15 mouse cellular contexts compared by ENCODE assay signal in genomic region chr7:143178831-143179230, GRCm38 (mm10).
DNase-seq lines count a peak whose midpoint lies in the region; ATAC-seq lines count a peak whose summit lies in the region.
"Had no signal": no experiment of that assay in that cellular context is flagged by ENCODE, and none has a peak within 500 bp of the region (broad histone marks: within the 10 kb centered on the region; RNA-seq: fewer than 3 reads in every experiment).

No protein-coding gene starts in this region.

- no peak overlapping the region for H3K9ac ChIP-seq in forebrain, embryonic 16.5 days (replicated peaks; ENCODE audit: low read depth, low read length)
- H3K9ac ChIP-seq in midbrain, embryonic 11.5 days (ENCODE audit: low read length), result 0 out of 2 replicates have a peak overlapping the region, but pooled peaks have one; percentile 0
- H3K9ac ChIP-seq in midbrain, embryonic 16.5 days (ENCODE audit: low read depth, low read length), result no peak overlapping the region
- no peak overlapping the region for H3K9ac ChIP-seq in liver, embryonic 11.5 days (ENCODE audit: low read depth, low read length)
- H3K9ac ChIP-seq: forebrain, postnatal 0 days; neural tube, embryonic 13.5 days had no signal

- no peak overlapping the region for H3K4me3 ChIP-seq in forebrain, embryonic 10.5 days
- no peak overlapping the region for H3K4me3 ChIP-seq in forebrain, embryonic 16.5 days (replicated peaks; ENCODE audit: low read length)
- no peak overlapping the region for H3K4me3 ChIP-seq in midbrain, embryonic 11.5 days (ENCODE audit: low read depth, low read length)
- no peak overlapping the region for H3K4me3 ChIP-seq in midbrain, embryonic 16.5 days (ENCODE audit: low read depth, low read length)
- H3K4me3 ChIP-seq in heart, embryonic 10.5 days, result no peak overlapping the region
- H3K4me3 ChIP-seq in limb, embryonic 10.5 days, result no peak overlapping the region
- no peak overlapping the region for H3K4me3 ChIP-seq in liver, embryonic 11.5 days (ENCODE audit: low read depth, low read length)
- H3K4me3 ChIP-seq: heart, adult 2 months; neural tube, embryonic 13.5 days had no signal

- H3K4me1 ChIP-seq in forebrain, embryonic 10.5 days, result peaks cover 25% of the 10 kb centered on the region
- peaks cover 5% of the 10 kb centered on the region for H3K4me1 ChIP-seq in forebrain, embryonic 16.5 days (replicated peaks; ENCODE audit: control insufficient read depth, insufficient read depth, low read length)
- H3K4me1 ChIP-seq in midbrain, embryonic 11.5 days (ENCODE audit: control insufficient read depth, insufficient read depth, low read length), result peaks cover 12% of the 10 kb centered on the region; the same call in 1 of the 2 replicates
- H3K4me1 ChIP-seq in midbrain, embryonic 16.5 days (ENCODE audit: control insufficient read depth, insufficient read depth, low read length), result no peaks in the 10 kb centered on the region
- H3K4me1 ChIP-seq in heart, embryonic 10.5 days, result peaks cover 34% of the 10 kb centered on the region
- peaks cover 17% of the 10 kb centered on the region for H3K4me1 ChIP-seq in limb, embryonic 10.5 days
- H3K4me1 ChIP-seq in liver, embryonic 11.5 days (replicated peaks; ENCODE audit: control insufficient read depth, insufficient read depth, low read length), result no peaks in the 10 kb centered on the region

- H3K27me3 ChIP-seq in forebrain, embryonic 10.5 days (ENCODE audit: poor library complexity, severe bottlenecking), result peaks cover 7% of the 10 kb centered on the region; the same call in 1 of the 2 replicates
- H3K27me3 ChIP-seq in forebrain, embryonic 16.5 days (replicated peaks; ENCODE audit: control insufficient read depth, insufficient read depth, low read length), result no peaks in the 10 kb centered on the region
- no peaks in the 10 kb centered on the region for H3K27me3 ChIP-seq in midbrain, embryonic 11.5 days (ENCODE audit: control insufficient read depth, insufficient read depth, low read length)
- no peaks in the 10 kb centered on the region for H3K27me3 ChIP-seq in midbrain, embryonic 16.5 days (ENCODE audit: control insufficient read depth, insufficient read depth, low read depth, low read length)
- H3K27me3 ChIP-seq in heart, embryonic 10.5 days (ENCODE audit: insufficient read depth, poor library complexity, severe bottlenecking), result peaks cover 9% of the 10 kb centered on the region; the same call in 1 of the 2 replicates
- no peaks in the 10 kb centered on the region for H3K27me3 ChIP-seq in limb, embryonic 10.5 days (ENCODE audit: low read depth, poor library complexity, severe bottlenecking)
- no peaks in the 10 kb centered on the region for H3K27me3 ChIP-seq in liver, embryonic 11.5 days (replicated peaks; ENCODE audit: control insufficient read depth, insufficient read depth, low read length)
- H3K27me3 ChIP-seq: neural tube, embryonic 13.5 days had no signal

- H3K9me3 ChIP-seq in forebrain, embryonic 10.5 days, result no peaks in the 10 kb centered on the region
- no peaks in the 10 kb centered on the region for H3K9me3 ChIP-seq in forebrain, embryonic 16.5 days (ENCODE audit: control insufficient read depth, low read length)
- no peaks in the 10 kb centered on the region for H3K9me3 ChIP-seq in midbrain, embryonic 11.5 days (ENCODE audit: control insufficient read depth, low read length)
- no peaks in the 10 kb centered on the region for H3K9me3 ChIP-seq in midbrain, embryonic 16.5 days (replicated peaks; ENCODE audit: control insufficient read depth, low read length, poor library complexity, severe bottlenecking)
- H3K9me3 ChIP-seq in heart, embryonic 10.5 days, result no peaks in the 10 kb centered on the region
- no peaks in the 10 kb centered on the region for H3K9me3 ChIP-seq in limb, embryonic 10.5 days (replicated peaks)
- no peaks in the 10 kb centered on the region for H3K9me3 ChIP-seq in liver, embryonic 11.5 days (ENCODE audit: control insufficient read depth, low read length)
- H3K9me3 ChIP-seq: neural tube, embryonic 13.5 days had no signal

- peak overlapping the region; percentile 36 for H3K27ac ChIP-seq in forebrain, embryonic 10.5 days
- H3K27ac ChIP-seq in forebrain, embryonic 16.5 days (ENCODE audit: low read length), result no peak overlapping the region
- H3K27ac ChIP-seq in midbrain, embryonic 11.5 days (ENCODE audit: low read depth, low read length), result no peak overlapping the region
- no peak overlapping the region for H3K27ac ChIP-seq in midbrain, embryonic 16.5 days (ENCODE audit: low read length)
- H3K27ac ChIP-seq in heart, embryonic 10.5 days, result 0 out of 2 replicates have a peak overlapping the region, but pooled peaks have one; percentile 29
- H3K27ac ChIP-seq in limb, embryonic 10.5 days, result no peak overlapping the region
- no peak overlapping the region for H3K27ac ChIP-seq in liver, embryonic 11.5 days (ENCODE audit: low read depth, low read length)
- H3K27ac ChIP-seq: heart, adult 2 months; kidney, postnatal 0 days; macrophage; neural tube, embryonic 13.5 days had no signal

- H3K4me2 ChIP-seq in forebrain, embryonic 16.5 days (ENCODE audit: low read length), result no peak overlapping the region
- no peak overlapping the region for H3K4me2 ChIP-seq in midbrain, embryonic 11.5 days
- no peak overlapping the region for H3K4me2 ChIP-seq in midbrain, embryonic 16.5 days (ENCODE audit: low read length)
- H3K4me2 ChIP-seq in liver, embryonic 11.5 days, result no peak overlapping the region
- H3K4me2 ChIP-seq: neural tube, embryonic 13.5 days had no signal

- DNase-seq in forebrain, embryonic 10.5 days (ENCODE audit: extremely low spot score, low spot score), result no peak
- DNase-seq in midbrain, embryonic 11.5 days (ENCODE audit: low spot score, missing footprints), result no peak
- DNase-seq in heart, embryonic 10.5 days (ENCODE audit: low spot score), result no peak
- peak; percentile 60 for DNase-seq in lung, postnatal 36 days
- DNase-seq in limb, embryonic 10.5 days (ENCODE audit: low spot score), result no peak
- DNase-seq in liver, embryonic 11.5 days (ENCODE audit: low spot score), result no peak
- DNase-seq: cerebellum, adult 8-10 months; forebrain, postnatal 0 days; thymus, adult 18-20 months had no signal

- no peaks in the 10 kb centered on the region for H3K36me3 ChIP-seq in forebrain, embryonic 10.5 days (replicated peaks)
- H3K36me3 ChIP-seq in forebrain, embryonic 16.5 days (ENCODE audit: control insufficient read depth, insufficient read depth), result no peaks in the 10 kb centered on the region
- no peaks in the 10 kb centered on the region for H3K36me3 ChIP-seq in midbrain, embryonic 11.5 days (ENCODE audit: control insufficient read depth, insufficient read depth, low read length)
- no peaks in the 10 kb centered on the region for H3K36me3 ChIP-seq in midbrain, embryonic 16.5 days (ENCODE audit: control insufficient read depth, insufficient read depth, low read length)
- H3K36me3 ChIP-seq in heart, embryonic 10.5 days, result no peaks in the 10 kb centered on the region; the same call in 1 of the 2 replicates
- H3K36me3 ChIP-seq in limb, embryonic 10.5 days, result no peaks in the 10 kb centered on the region
- no peaks in the 10 kb centered on the region for H3K36me3 ChIP-seq in liver, embryonic 11.5 days (ENCODE audit: control insufficient read depth, insufficient read depth, low read length)
- H3K36me3 ChIP-seq: neural tube, embryonic 13.5 days had no signal

- no peak for ATAC-seq in forebrain, embryonic 16.5 days
- ATAC-seq in midbrain, embryonic 11.5 days (ENCODE audit: low FRiP score), result peak; percentile 63; the same call in 1 of the 2 replicates
- ATAC-seq in midbrain, embryonic 16.5 days, result no peak
- no peak for ATAC-seq in liver, embryonic 11.5 days (replicated peaks; ENCODE audit: low FRiP score)
- ATAC-seq: forebrain, postnatal 0 days had no signal

- WGBS in forebrain, embryonic 10.5 days, result 33% methylated on average over 2 of the region's 2 CpGs
- WGBS in forebrain, embryonic 16.5 days, result 28% methylated on average over 2 of the region's 2 CpGs
- WGBS in midbrain, embryonic 11.5 days, result 20% methylated on average over 2 of the region's 2 CpGs
- 21% methylated on average over 2 of the region's 2 CpGs for WGBS in midbrain, embryonic 16.5 days
- WGBS in heart, embryonic 10.5 days, result 75% methylated on average over 2 of the region's 2 CpGs
- WGBS in limb, embryonic 10.5 days, result 83% methylated on average over 2 of the region's 2 CpGs
- 75% methylated on average over 2 of the region's 2 CpGs for WGBS in liver, embryonic 11.5 days

Comparison
In these comparisons a context has a peak if more than half of its experiments do, and no peak if none do; other contexts are left out.
1. H3K27ac ChIP-seq: peak in forebrain, embryonic 10.5 days (single experiment) and heart, embryonic 10.5 days (single experiment); none in forebrain, embryonic 16.5 days (single experiment), midbrain, embryonic 11.5 days (single experiment), midbrain, embryonic 16.5 days (single experiment), limb, embryonic 10.5 days (single experiment) and liver, embryonic 11.5 days (single experiment).